Mouse (Mus musculus) hindbrain, embryonic 16.5 days (tissue): ENCODE data around the gene 2510039O18Rik. TPM values are rescaled to one million over a fixed set of nuclear protein-coding genes. Genes with fewer than 3 reads are reported as not detected.
A peak's percentile ranks its signal among the peaks of the same experiment; 100 is the strongest.

Experiments
- ATAC-seq: fragments of 200-750 bp; cut with Nextera tagmentation; 2 replicates; pipeline ENCODE4 v1.8.0; 2017; ENCODE audit warnings: moderate TSS enrichment, moderate library complexity
- H3K27ac ChIP-seq: fragments of 300-500 bp; sonication (generic); 2 replicates; pipeline ENCODE4 v1.5.1; 2014; ENCODE audit warnings: low read depth, mild to moderate bottlenecking, control low read depth, low read length, moderate library complexity
- H3K27me3 ChIP-seq: fragments of 300-500 bp; sonication (generic); replicated peaks from 2 replicates; pipeline ENCODE4 v1.6.1; 2014; ENCODE audit warnings: low read length; ENCODE audit not compliant: control insufficient read depth, insufficient read depth
- H3K36me3 ChIP-seq: fragments of 300-500 bp; sonication (generic); 2 replicates; pipeline ENCODE4 v1.6.1; 2014; ENCODE audit warnings: mild to moderate bottlenecking, low read length, moderate library complexity, mixed read lengths; ENCODE audit not compliant: control insufficient read depth, insufficient read depth
- H3K4me1 ChIP-seq: fragments of 300-500 bp; sonication (generic); 2 replicates; pipeline ENCODE4 v1.6.1; 2014; ENCODE audit warnings: low read depth, low read length; ENCODE audit not compliant: control insufficient read depth, insufficient read depth
- H3K4me2 ChIP-seq: fragments of 300-500 bp; sonication (generic); 2 replicates; pipeline ENCODE4 v1.6.1; 2014; ENCODE audit warnings: mild to moderate bottlenecking, low read length, control low read depth, moderate library complexity
- H3K4me3 ChIP-seq: fragments of 300-500 bp; sonication (generic); 2 replicates; pipeline ENCODE4 v1.5.1; 2014; ENCODE audit warnings: mild to moderate bottlenecking, low read length, control low read depth, moderate library complexity
- H3K9ac ChIP-seq: fragments of 300-500 bp; sonication (generic); 2 replicates; pipeline ENCODE4 v1.6.1; 2014; ENCODE audit warnings: low read depth, mild to moderate bottlenecking, control low read depth, low read length, moderate library complexity
- H3K9me3 ChIP-seq: fragments of 300-500 bp; sonication (generic); 2 replicates; pipeline ENCODE4 v1.6.1; 2014; ENCODE audit warnings: mild to moderate bottlenecking, low read length, moderate library complexity; ENCODE audit not compliant: control insufficient read depth
- WGBS: fragments of 180-500 bp; shearing (Covaris S2); extraction: QIAGEN DNeasy Blood & Tissue Kit; methylation state at CpG from one replicate; pipeline ENCODE4 v1.1.7; 2014; 5-methylcytosine and 5-hydroxymethylcytosine counted together
- polyA plus RNA-seq: library from polyadenylated mRNA; unstranded; fragments of >200 nt; fragmentation: Nextera tagmentation; extraction: Ambion mirVana; gene quantifications from 2 replicates; pipeline ENCODE4 v1.2.1, GENCODE M21; 2015

The 2510039O18Rik gene
- polyA plus RNA-seq, 1 experiment from 2014 or later = 8.0 TPM

DNA sequence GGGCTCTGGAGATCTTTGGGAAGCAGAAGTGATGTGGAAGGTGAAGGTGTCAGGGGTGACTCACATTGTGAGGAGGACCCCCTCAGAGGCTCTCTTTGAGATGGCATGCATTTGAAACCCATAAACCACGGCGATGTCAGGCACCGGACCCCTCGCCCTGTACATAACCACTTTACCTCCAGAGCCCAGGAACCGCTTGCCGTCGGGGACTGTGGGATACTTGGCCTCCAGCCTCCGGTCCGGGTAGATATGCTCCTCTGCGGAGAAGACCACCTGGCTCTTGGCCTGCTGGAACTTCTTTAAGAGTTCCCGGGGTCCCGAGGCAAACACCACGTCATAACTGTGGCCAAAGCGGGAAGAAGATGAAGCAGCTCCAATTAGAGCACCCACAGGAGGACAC, 9.7 kb upstream of the 2510039O18Rik start:
- WGBS = 95% methylated on average over 14 of the region's 14 CpGs
- H3K4me2 ChIP-seq = no peak overlapping the region
- H3K36me3 ChIP-seq = no peaks in the 10 kb centered on the region
- H3K27ac ChIP-seq = no peak overlapping the region
- H3K4me1 ChIP-seq = peaks cover 1% of the 10 kb centered on the region
- no peak overlapping the region for H3K4me3 ChIP-seq
- no peak overlapping the region; the same call in 1 of the 2 replicates for H3K9ac ChIP-seq
- H3K9me3 ChIP-seq = no peaks in the 10 kb centered on the region
- ATAC-seq = no peak
- no peaks in the 10 kb centered on the region for H3K27me3 ChIP-seq

GRCm38 (mm10) chr4:147934134-147934533, 6.6 kb upstream of the 2510039O18Rik start:
- H3K36me3 ChIP-seq = no peaks in the 10 kb centered on the region
- H3K4me1 ChIP-seq = peaks cover 3% of the 10 kb centered on the region
- no peaks in the 10 kb centered on the region for H3K9me3 ChIP-seq
- no peak for ATAC-seq
- 0 out of 2 replicates have a peak overlapping the region, but pooled peaks have one; percentile 13 for H3K4me2 ChIP-seq
- no peak overlapping the region for H3K4me3 ChIP-seq
- H3K9ac ChIP-seq = no peak overlapping the region
- H3K27me3 ChIP-seq = no peaks in the 10 kb centered on the region; the same call in 1 of the 2 replicates
- H3K27ac ChIP-seq = no peak overlapping the region
- WGBS = 63% methylated on average over 3 of the region's 3 CpGs

GRCm38 (mm10) chr4:147934611-147935010, 6.1 kb upstream of the 2510039O18Rik start:
- Histone ChIP-seq H3K27ac (no peak overlapping the region), H3K27me3 (no peaks in the 10 kb centered on the region; the same call in 1 of the 2 replicates), H3K4me3 (no peak overlapping the region), H3K36me3 (no peaks in the 10 kb centered on the region), H3K4me1 (peaks cover 3% of the 10 kb centered on the region), H3K9me3 (no peaks in the 10 kb centered on the region), H3K9ac (no peak overlapping the region), H3K4me2 (no peak overlapping the region)
- no peak for ATAC-seq
- WGBS = 85% methylated on average over 4 of the region's 4 CpGs

GRCm38 (mm10) chr4:147935904-147936303, 4.8 kb upstream of the 2510039O18Rik start:
- peak overlapping the region; percentile 88 for H3K4me2 ChIP-seq
- 24% methylated on average over 9 of the region's 9 CpGs for WGBS
- H3K27ac ChIP-seq = no peak overlapping the region
- H3K9ac ChIP-seq = peak overlapping the region; percentile 74
- no peaks in the 10 kb centered on the region; the same call in 1 of the 2 replicates for H3K27me3 ChIP-seq
- H3K36me3 ChIP-seq = no peaks in the 10 kb centered on the region
- peaks cover 7% of the 10 kb centered on the region for H3K4me1 ChIP-seq
- H3K9me3 ChIP-seq = no peaks in the 10 kb centered on the region
- ATAC-seq = no peak
- peak overlapping the region; percentile 70 for H3K4me3 ChIP-seq

GRCm38 (mm10) chr4:147936331-147936954, 4.3 kb upstream of the 2510039O18Rik start, which contains the start of gene Plod1:
Plod1 (minus strand) TSS chr4:147936767.
- WGBS = 1% methylated on average over 44 of the region's 51 CpGs
- ATAC-seq = peak; percentile 67
- Histone ChIP-seq H3K9me3 (no peaks in the 10 kb centered on the region), H3K4me2 (peak within 1 kb of the TSS; percentile 88), H3K36me3 (no peaks in the 10 kb centered on the region), H3K4me1 (peaks cover 8% of the 10 kb centered on the region), H3K27ac (peak within 1 kb of the TSS; percentile 67), H3K9ac (peak within 1 kb of the TSS; percentile 74), H3K4me3 (peak within 1 kb of the TSS; percentile 70), H3K27me3 (no peaks in the 10 kb centered on the region; the same call in 1 of the 2 replicates)

DNA sequence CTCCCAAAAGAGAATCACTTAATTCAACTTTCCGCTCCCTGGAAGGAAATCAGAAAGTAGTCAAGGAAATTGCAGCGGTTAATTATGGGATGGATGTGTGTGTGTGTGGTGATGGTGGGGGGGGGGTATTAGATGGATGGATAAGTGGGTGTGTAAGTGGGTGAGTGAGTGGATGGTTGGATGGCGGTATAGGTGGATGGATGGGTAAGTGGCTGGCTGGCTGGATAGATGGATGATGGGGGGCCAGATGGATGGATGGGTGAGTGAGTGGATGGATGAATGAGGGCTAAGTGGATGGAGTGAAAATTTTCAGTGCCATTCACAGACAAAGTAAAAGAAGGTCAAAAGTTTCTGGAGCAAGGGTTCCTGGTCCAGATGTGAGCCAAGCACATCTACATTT, 3.7 kb upstream of the 2510039O18Rik start:
- 46% methylated on average over 3 of the region's 3 CpGs for WGBS
- H3K36me3 ChIP-seq = no peaks in the 10 kb centered on the region
- peak overlapping the region; percentile 74 for H3K9ac ChIP-seq
- no peaks in the 10 kb centered on the region for H3K9me3 ChIP-seq
- no peaks in the 10 kb centered on the region; the same call in 1 of the 2 replicates for H3K27me3 ChIP-seq
- ATAC-seq = no peak
- H3K27ac ChIP-seq = no peak overlapping the region; the same call in 1 of the 2 replicates
- peak overlapping the region; percentile 88 for H3K4me2 ChIP-seq
- peak overlapping the region; percentile 70 for H3K4me3 ChIP-seq
- peaks cover 14% of the 10 kb centered on the region for H3K4me1 ChIP-seq

- Histone ChIP-seq H3K4me2 (no peak overlapping the region), H3K9me3 (no peaks in the 10 kb centered on the region), H3K9ac (no peak overlapping the region), H3K4me1 (peaks cover 18% of the 10 kb centered on the region), H3K36me3 (no peaks in the 10 kb centered on the region), H3K4me3 (no peak overlapping the region), H3K27ac (no peak overlapping the region), H3K27me3 (no peaks in the 10 kb centered on the region; the same call in 1 of the 2 replicates)
- no peak for ATAC-seq
- 59% methylated on average over 5 of the region's 5 CpGs for WGBS
Observed at GRCm38 (mm10) chr4:147937486-147937885, 3.2 kb upstream of the 2510039O18Rik start.

- no peak overlapping the region for H3K27ac ChIP-seq
- H3K36me3 ChIP-seq = no peaks in the 10 kb centered on the region
- WGBS = 73% methylated on average over 14 of the region's 14 CpGs
Observed at GRCm38 (mm10) chr4:147938148-147939096, 2.3 kb upstream of the 2510039O18Rik start.

GRCm38 (mm10) chr4:147940111-147940510, 584 bp upstream of the 2510039O18Rik start:
- H3K4me3 ChIP-seq = no peak overlapping the region; the same call in 1 of the 2 replicates
- peaks cover 6% of the 10 kb centered on the region for H3K36me3 ChIP-seq
- H3K9me3 ChIP-seq = no peaks in the 10 kb centered on the region
- H3K4me1 ChIP-seq = peaks cover 29% of the 10 kb centered on the region
- 0 out of 2 replicates have a peak, but pooled peaks have one; percentile 6 for ATAC-seq
- no peak overlapping the region for H3K9ac ChIP-seq
- H3K27me3 ChIP-seq = no peaks in the 10 kb centered on the region; the same call in 1 of the 2 replicates
- peak overlapping the region; percentile 64 for H3K27ac ChIP-seq
- WGBS = 32% methylated on average over 9 of the region's 9 CpGs
- H3K4me2 ChIP-seq = peak overlapping the region; percentile 99

More at GRCm38 (mm10) chr4:147938148-147939096, 2.3 kb upstream of the 2510039O18Rik start:
- no peak for ATAC-seq
- H3K4me2 ChIP-seq = no peak overlapping the region
- H3K9ac ChIP-seq = no peak overlapping the region
- peaks cover 27% of the 10 kb centered on the region for H3K4me1 ChIP-seq
- no peak overlapping the region for H3K4me3 ChIP-seq
- no peaks in the 10 kb centered on the region for H3K9me3 ChIP-seq
- H3K27me3 ChIP-seq = no peaks in the 10 kb centered on the region; the same call in 1 of the 2 replicates
